Comparison of ENCODE assay signal across 15 mouse cellular contexts in genomic region chr10:16706976-16707375, GRCm38 (mm10).
DNase-seq lines count a peak whose midpoint lies in the region; ATAC-seq and TF ChIP-seq lines count a peak whose summit lies in the region.
"Had no signal": no experiment of that assay in that cellular context is flagged by ENCODE, and none has a peak within 500 bp of the region (broad histone marks: within the 10 kb centered on the region; RNA-seq: fewer than 3 reads in every experiment).

No protein-coding gene starts in this region.

- TF ChIP-seq POLR2A in brain, embryonic 14.5 days (IDR thresholded peaks at IDR 0.05; ENCODE audit: borderline replicate concordance, extremely low read depth, insufficient read depth, insufficient read length, poor library complexity, severe bottlenecking): no peak

- ATAC-seq in frontal cortex, adult (ENCODE audit: low TSS enrichment): peak; percentile 73
- ATAC-seq: forebrain, embryonic 14.5 days; forebrain, embryonic 16.5 days had no signal

- DNase-seq in cerebellum, adult 8-10 months: peak; percentile 1
- no peak for DNase-seq in cerebellum, postnatal 25 days
- no peak for DNase-seq in frontal cortex, postnatal 14 days (ENCODE audit: low spot score in 2 of 2)
- DNase-seq in brain, embryonic 14.5 days (ENCODE audit: low read depth): peak; percentile 2
- no peak for DNase-seq in layer of hippocampus, adult 8-10 months (ENCODE audit: low spot score in 2 of 2)
- DNase-seq: adrenal gland, adult 2 months; adrenal gland, postnatal 10 days; adrenal gland, postnatal 25 days; cerebellum, adult 11-12 months; cerebellum, adult 9-11 months; cerebellum, postnatal 36 days; embryo, embryonic 11 days had no signal

- TF ChIP-seq CTCF in brain, embryonic 14.5 days (IDR thresholded peaks at IDR 0.05; ENCODE audit: borderline replicate concordance, extremely low read depth, insufficient read depth, insufficient read length): no peak

Comparison
In these comparisons a context has a peak if more than half of its experiments do, and no peak if none do; other contexts are left out.
1. DNase-seq: peak in cerebellum, adult 8-10 months (single experiment) and brain, embryonic 14.5 days (single experiment); none in cerebellum, postnatal 25 days (0 of 2), frontal cortex, postnatal 14 days (0 of 2) and layer of hippocampus, adult 8-10 months (0 of 2).